Mouse (Mus musculus): ENCODE measurements at regions not wholly inside any gene's neighbourhood (a gene's known extent, or its start where the extent isn't known, plus 50 kb on each side); places are given as distances from the start of the nearest gene placed in this dataset.

GRCm38 (mm10) chr14:58202607-58203295 lies 132.4 kb downstream of the Fgf9 start:
- TF ChIP-seq CTCF (IDR thresholded peaks at IDR 0.05; ENCODE audit: low read depth) = no peak
- TF ChIP-seq EP300 (IDR thresholded peaks at IDR 0.05; ENCODE audit: low read depth) = no peak
